Mouse (Mus musculus) CH12.LX (cell line): Measurements from ENCODE around the gene Pwwp2b. TPM values are rescaled to one million over a fixed set of nuclear protein-coding genes. Genes with fewer than 3 reads are reported as not detected.
A peak's percentile ranks its signal among the peaks of the same experiment; 100 is the strongest.

Source experiments
- DNase-seq: peaks from one replicate; pipeline ENCODE4 v3.0.0-alpha.2; 2013; ENCODE audit errors: extremely low read depth
- H3K27ac ChIP-seq: 2 replicates; pipeline ENCODE4 v1.5.1; 2012; ENCODE audit warnings: low read depth, mild to moderate bottlenecking, control low read depth, moderate library complexity; ENCODE audit not compliant: insufficient read depth
- H3K27me3 ChIP-seq: replicated peaks from 2 replicates; pipeline ENCODE3; 2012; ENCODE audit warnings: inconsistent platforms
- H3K36me3 ChIP-seq, 2 experiments: replicated peaks in 1 of 2; 2 replicates each; pipeline versions ENCODE3 to v1.6.1; 2012; ENCODE audit warnings: inconsistent platforms in 1 of 2, low read length in 1 of 2, mild to moderate bottlenecking in 1 of 2, mixed read lengths in 1 of 2, moderate library complexity in 1 of 2; ENCODE audit not compliant: control insufficient read depth in 1 of 2, insufficient read depth in 1 of 2
- H3K4me1 ChIP-seq, 2 experiments: 2 replicates each; pipeline ENCODE4 v1.6.1; 2012; ENCODE audit warnings: inconsistent platforms in 1 of 2, moderate library complexity in 1 of 2; ENCODE audit not compliant: insufficient read depth in 2 of 2, control insufficient read depth in 1 of 2
- H3K4me2 ChIP-seq: 2 replicates; pipeline ENCODE4 v1.6.1; 2012; ENCODE audit warnings: low read depth, mild to moderate bottlenecking, control low read depth; ENCODE audit not compliant: poor library complexity, insufficient read depth, severe bottlenecking
- H3K4me3 ChIP-seq, 3 experiments: fragments of 150-350 bp in 1 of 3; sonication (generic) in 1 of 3; replicated peaks in 1 of 3; 2 replicates each; pipeline versions ENCODE3 to v1.5.1; 2011 to 2012; ENCODE audit warnings: low read depth in 2 of 3, low read length in 2 of 3, mild to moderate bottlenecking in 2 of 3, moderate library complexity in 2 of 3, control low read depth in 1 of 3, improper control_type of control experiment in 1 of 3, inconsistent platforms in 1 of 3, mixed read lengths in 1 of 3; ENCODE audit not compliant: poor library complexity in 1 of 3
- H3K79me2 ChIP-seq: replicated peaks from 2 replicates; pipeline ENCODE4 v1.6.1; 2012; ENCODE audit warnings: mild to moderate bottlenecking, moderate library complexity; ENCODE audit not compliant: control insufficient read depth, poor library complexity, insufficient read depth, severe bottlenecking; ENCODE audit errors: extremely low read depth
- H3K9ac ChIP-seq: 2 replicates; pipeline ENCODE4 v1.6.1; 2012; ENCODE audit warnings: low read depth, mild to moderate bottlenecking, control low read depth, moderate library complexity; ENCODE audit not compliant: insufficient read depth
- H3K9me3 ChIP-seq: replicated peaks from 2 replicates; pipeline ENCODE3; 2012; ENCODE audit warnings: low read length, inconsistent platforms, mixed read lengths
- CHD2 ChIP-seq: IDR thresholded peaks from 2 replicates; pipeline ENCODE4 v1.6.1; 2011; ENCODE audit warnings: low read length, improper control_type of control experiment
- CTCF ChIP-seq, 2 experiments: IDR thresholded peaks in 1 of 2; conservative IDR thresholded peaks in 1 of 2; 2 replicates each; pipeline ENCODE4 v1.5.1; 2011 to 2012; ENCODE audit warnings: low read depth in 2 of 2, low read length in 2 of 2, improper control_type of control experiment in 1 of 2, inconsistent platforms in 1 of 2, mild to moderate bottlenecking in 1 of 2, moderate library complexity in 1 of 2
- E2F4 ChIP-seq: IDR thresholded peaks from 2 replicates; pipeline ENCODE4 v1.6.1; 2011; ENCODE audit warnings: low read depth, low read length, improper control_type of control experiment; ENCODE audit not compliant: insufficient replicate concordance
- ETS1 ChIP-seq: conservative IDR thresholded peaks from 2 replicates; pipeline ENCODE4 v1.6.1; 2012; ENCODE audit warnings: low read depth, mild to moderate bottlenecking, inconsistent platforms, low read length, improper control_type of control experiment, moderate library complexity
- JUND ChIP-seq: conservative IDR thresholded peaks from 2 replicates; pipeline ENCODE4 v1.6.1; 2011; ENCODE audit warnings: low read depth, low read length, improper control_type of control experiment
- MAFK ChIP-seq: IDR thresholded peaks from 2 replicates; pipeline ENCODE4 v1.6.1; 2011; ENCODE audit warnings: low read length, improper control_type of control experiment; ENCODE audit not compliant: insufficient replicate concordance
- MAX ChIP-seq: IDR thresholded peaks from 2 replicates; pipeline ENCODE4 v1.6.1; 2011; ENCODE audit warnings: low read length, improper control_type of control experiment
- NELFE ChIP-seq: IDR thresholded peaks from 2 replicates; pipeline ENCODE4 v1.6.1; 2011; ENCODE audit warnings: low read depth, low read length, improper control_type of control experiment
- POLR2AphosphoS2 ChIP-seq: IDR thresholded peaks from 2 replicates; pipeline ENCODE4 v1.6.1; 2011; ENCODE audit warnings: low read depth, low read length, improper control_type of control experiment
- RAD21 ChIP-seq: IDR thresholded peaks from 2 replicates; pipeline ENCODE4 v1.6.1; 2011; ENCODE audit warnings: low read depth, mild to moderate bottlenecking, low read length, improper control_type of control experiment, moderate library complexity
- TCF12 ChIP-seq: IDR thresholded peaks from 2 replicates; pipeline ENCODE4 v1.6.1; 2014; ENCODE audit warnings: low read depth, mild to moderate bottlenecking, inconsistent platforms, low read length, improper control_type of control experiment
- USF1 ChIP-seq: IDR thresholded peaks from 2 replicates; pipeline ENCODE4 v1.6.1; 2014; ENCODE audit warnings: low read depth, mild to moderate bottlenecking, inconsistent platforms, low read length, improper control_type of control experiment
- dilution Hi-C: fragments of 300-500 bp; cut with MboI; formaldehyde crosslinking; loops from 2 replicates; pipeline ENCODE4 v1.14.3; 2020; ENCODE audit warnings: low sequenced_read_pairs; ENCODE audit not compliant: extremely low pct_unique_long_range_greater_than_20kb, extremely low pct_ligation_motif_present
- in situ Hi-C: fragments of 300-500 bp; cut with MboI; formaldehyde crosslinking; loops from 3 replicates; pipeline ENCODE4 v1.14.3; 2019; ENCODE audit warnings: low sequenced_read_pairs, low pct_ligation_motif_present, low pct_unique_long_range_greater_than_20kb, mixed read lengths
- polyA plus RNA-seq: library from polyadenylated mRNA; unstranded; fragments of >175 nt; gene quantifications from 2 replicates; pipeline ENCODE4 v1.2.1, GENCODE M21; 2012; ENCODE audit warnings: low read depth; ENCODE audit not compliant: insufficient read length
- total RNA-seq, 2 experiments: library from RNA; depleted of rRNA; stranded (reverse); fragments of 300-350 nt in 1 of 2; fragments of >200 nt in 1 of 2; gene quantifications; 2 replicates each; pipeline ENCODE4 v1.2.3; 2012 to 2014

The Pwwp2b gene
- total and polyA plus RNA-seq, 3 experiments = 0.08 TPM; not detected in 2

DNA sequence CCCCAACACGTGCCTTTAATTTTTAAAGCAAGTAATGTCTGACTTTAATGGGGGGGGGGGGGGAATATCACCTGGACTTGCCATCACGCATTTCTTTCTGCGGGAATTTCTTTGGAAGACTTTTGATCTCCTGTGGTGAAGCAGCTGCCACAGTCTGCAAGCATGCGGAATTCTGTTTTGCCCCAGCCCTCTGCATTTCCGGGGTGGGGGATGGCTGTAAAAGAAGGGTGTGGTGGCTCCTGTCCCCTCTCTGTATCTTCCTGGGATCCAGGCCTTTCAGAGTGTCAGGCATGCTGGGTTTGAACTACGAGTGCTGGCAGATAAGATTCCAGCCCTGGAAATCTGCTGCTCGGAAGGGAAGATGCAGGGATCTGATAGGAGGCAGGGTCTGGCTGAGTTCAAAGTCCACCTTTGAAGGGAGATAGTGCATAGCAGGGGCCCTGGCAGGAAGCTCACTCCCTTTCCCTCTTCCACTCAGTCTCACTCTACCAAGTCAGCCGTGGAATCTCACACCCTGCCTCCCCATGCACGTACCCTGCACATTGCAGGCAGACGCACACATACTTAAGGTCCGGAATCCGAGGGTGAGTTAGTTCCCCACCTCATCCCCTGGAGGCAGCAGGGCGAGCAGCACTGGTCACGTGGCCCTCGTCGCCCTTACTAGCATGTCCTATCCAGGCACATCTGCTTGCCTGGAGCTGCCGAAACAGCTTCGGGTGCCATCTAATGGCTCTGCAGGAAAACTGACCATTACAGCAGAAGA, 13.7 kb upstream of the Pwwp2b start:
- no peak overlapping the region for H3K9ac ChIP-seq

GRCm38 (mm10) chr7:139235651-139236358, 12.5 kb upstream of the Pwwp2b start:
- Histone ChIP-seq H3K9me3 (peaks cover 4% of the 10 kb centered on the region), H3K4me1 (no peaks in the 10 kb centered on the region; a peak in 1 of 4 replicates), H3K27ac (no peak overlapping the region), H3K79me2 (no peaks in the 10 kb centered on the region), H3K4me2 (no peak overlapping the region), H3K4me3 (no peak overlapping the region), H3K36me3 (no peaks in the 10 kb centered on the region), H3K9ac (no peak overlapping the region), H3K27me3 (peaks cover 86% of the 10 kb centered on the region)
- in situ Hi-C loops (no loop called here), dilution Hi-C loops (no loop called here)
- no peak for DNase-seq
- peak in 1 of 2 experiments; percentile 41; a peak in 2 of 4 replicates for TF ChIP-seq CTCF (conservative IDR thresholded peaks at IDR 0.05 in 1 of 2, IDR thresholded peaks at IDR 0.05 in 1 of 2; ENCODE audit: low read depth in 2 of 2, low read length in 2 of 2)
- TF ChIP-seq MAX = no peak
- TF ChIP-seq MAFK = no peak
- TF ChIP-seq ETS1 = no peak
- TF ChIP-seq RAD21 = no peak
- no peak for TF ChIP-seq NELFE
- TF ChIP-seq CHD2 = no peak
- TF ChIP-seq E2F4 = no peak

More for the DNA sequence above, 13.7 kb upstream of the Pwwp2b start:
- H3K4me2 ChIP-seq = no peak overlapping the region
- H3K4me1 ChIP-seq = no peaks in the 10 kb centered on the region; a peak in 1 of 4 replicates
- peaks cover 4% of the 10 kb centered on the region for H3K9me3 ChIP-seq
- no peak overlapping the region for H3K27ac ChIP-seq
- no peak for TF ChIP-seq CHD2
- peak; percentile 10; the same call in 1 of the 2 replicates for TF ChIP-seq USF1
- 0 out of 2 replicates have a peak, but pooled peaks have one; percentile 26 for TF ChIP-seq MAX
- in situ Hi-C loops = loop anchor here (5.0 kb wide), 1 partner anchor 68 kb away; no protein-coding TSS in a partner anchor
- dilution Hi-C loops = no loop called here
- H3K27me3 ChIP-seq = peaks cover 85% of the 10 kb centered on the region
- no peaks in the 10 kb centered on the region for H3K79me2 ChIP-seq
- H3K4me3 ChIP-seq = no peak overlapping the region
- DNase-seq = no peak
- no peaks in the 10 kb centered on the region for H3K36me3 ChIP-seq

DNA sequence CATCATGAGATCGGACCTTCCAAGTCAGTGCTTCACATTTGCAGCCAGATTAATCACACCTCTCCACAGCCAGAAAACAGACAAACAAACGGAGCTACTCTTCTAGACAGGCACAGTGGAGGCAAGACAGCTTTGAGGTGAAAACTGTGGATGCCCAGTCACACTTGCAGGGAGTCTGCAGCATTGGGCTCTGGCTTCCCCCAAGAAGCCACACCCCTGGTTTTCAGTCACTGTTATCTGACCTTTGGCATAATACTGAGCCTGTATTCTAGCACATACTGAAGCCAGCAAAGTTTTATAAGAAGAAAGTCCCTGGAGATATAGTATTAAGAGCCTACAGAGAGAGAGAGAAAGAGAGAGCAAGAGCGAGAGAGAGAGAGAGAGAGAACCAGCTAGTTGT, 8.8 kb upstream of the Pwwp2b start:
- no peak for DNase-seq
- Histone ChIP-seq H3K4me1 (no peaks in the 10 kb centered on the region; a peak in 1 of 4 replicates), H3K27me3 (peaks cover 94% of the 10 kb centered on the region), H3K36me3 (no peaks in the 10 kb centered on the region), H3K4me2 (no peak overlapping the region), H3K9me3 (peaks cover 4% of the 10 kb centered on the region), H3K4me3 (no peak overlapping the region), H3K79me2 (no peaks in the 10 kb centered on the region), H3K9ac (no peak overlapping the region), H3K27ac (no peak overlapping the region)
- in situ Hi-C loops (no loop called here), dilution Hi-C loops (no loop called here)
- TF ChIP-seq TCF12 (no peak), JUND (no peak), CTCF (conservative IDR thresholded peaks at IDR 0.05 in 1 of 2, IDR thresholded peaks at IDR 0.05 in 1 of 2; ENCODE audit: low read depth in 2 of 2, low read length in 2 of 2) (no peak), POLR2AphosphoS2 (no peak)
